In the genomic region with DNA sequence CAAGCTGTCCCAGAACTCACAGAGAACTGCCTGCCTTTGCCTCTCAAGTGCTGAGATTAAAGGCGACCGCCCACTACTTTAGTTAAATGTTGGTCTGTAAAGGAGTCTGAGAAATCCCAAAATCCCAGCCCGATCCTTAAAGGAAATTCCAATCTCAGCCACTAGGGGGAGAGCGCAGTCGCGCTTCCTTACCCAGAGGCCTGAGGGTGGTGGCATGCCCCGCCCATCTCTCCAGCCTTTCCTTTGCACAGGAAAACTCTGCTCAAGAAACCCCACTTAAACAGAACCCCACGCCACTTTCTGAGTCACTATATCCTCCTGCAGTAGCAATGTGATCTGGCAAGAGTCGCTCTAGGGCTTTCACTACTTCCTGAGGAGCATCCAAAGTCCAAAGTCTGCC, we compare ENCODE assay signal across 8 mouse cellular contexts. TPM values are rescaled to one million over a fixed set of nuclear protein-coding genes. Genes with fewer than 3 reads are reported as not detected.
DNase-seq lines count a peak whose midpoint lies in the region; ATAC-seq and TF ChIP-seq lines count a peak whose summit lies in the region.

No protein-coding gene starts in this region.

- peak; percentile 52; the same call in 1 of the 2 replicates for ATAC-seq in forebrain, embryonic 11.5 days (replicated peaks; ENCODE audit: low FRiP score)
- peak; percentile 73 for ATAC-seq in lung, embryonic 16.5 days (ENCODE audit: low read depth)

- H3K4me2 ChIP-seq in forebrain, embryonic 11.5 days (ENCODE audit: low read depth, low read length, severe bottlenecking), result 0 out of 2 replicates have a peak overlapping the region, but pooled peaks have one; percentile 11
- peak overlapping the region; percentile 13 for H3K4me2 ChIP-seq in lung, embryonic 16.5 days (ENCODE audit: low read depth, low read length)

- H3K4me3 ChIP-seq in forebrain, embryonic 11.5 days (ENCODE audit: low read depth, low read length), result no peak overlapping the region
- no peak overlapping the region for H3K4me3 ChIP-seq in lung, embryonic 16.5 days (ENCODE audit: low read length)
- H3K4me3 ChIP-seq in olfactory bulb, adult 2 months (ENCODE audit: insufficient read depth, low read depth, low read length), result no peak overlapping the region

- H3K27me3 ChIP-seq in forebrain, embryonic 11.5 days (ENCODE audit: control insufficient read depth, insufficient read depth, low read length), result no peaks in the 10 kb centered on the region
- no peaks in the 10 kb centered on the region for H3K27me3 ChIP-seq in lung, embryonic 16.5 days (ENCODE audit: control insufficient read depth, insufficient read depth, low read depth, low read length)

- WGBS in forebrain, embryonic 11.5 days, result 1% methylated on average over 9 of the region's 9 CpGs
- under 1% methylated on average over 9 of the region's 9 CpGs for WGBS in lung, embryonic 16.5 days
- WGBS in olfactory bulb, adult 2 months, result under 1% methylated on average over 9 of the region's 9 CpGs

- intact Hi-C loops in heart, postnatal 10 days (cut with DNase I), result loop anchor here (5.0 kb wide), 1 partner anchor 357 kb away; no protein-coding TSS in a partner anchor

- no peaks in the 10 kb centered on the region for H3K36me3 ChIP-seq in forebrain, embryonic 11.5 days (ENCODE audit: control insufficient read depth, insufficient read depth, low read length)
- H3K36me3 ChIP-seq in lung, embryonic 16.5 days (ENCODE audit: control insufficient read depth, insufficient read depth, low read length), result no peaks in the 10 kb centered on the region

- TF ChIP-seq POLR2A in olfactory bulb, adult 2 months (IDR thresholded peaks at IDR 0.05; ENCODE audit: insufficient read depth, low read depth, low read length), result no peak

- peak; percentile 74; the same call in 1 of the 2 replicates for TF ChIP-seq CTCF in olfactory bulb, adult 2 months (IDR thresholded peaks at IDR 0.05; ENCODE audit: insufficient read depth, low read depth, low read length)

- no peak overlapping the region for H3K27ac ChIP-seq in forebrain, embryonic 11.5 days (ENCODE audit: low read depth, low read length)
- H3K27ac ChIP-seq in lung, embryonic 16.5 days (ENCODE audit: low read length), result peak overlapping the region; percentile 53
- H3K27ac ChIP-seq in olfactory bulb, adult 2 months (ENCODE audit: insufficient read depth, low read depth, low read length), result no peak overlapping the region

- no peaks in the 10 kb centered on the region for H3K9me3 ChIP-seq in forebrain, embryonic 11.5 days (ENCODE audit: control insufficient read depth, low read length)
- H3K9me3 ChIP-seq in lung, embryonic 16.5 days (ENCODE audit: control insufficient read depth, low read length), result no peaks in the 10 kb centered on the region

- H3K9ac ChIP-seq in forebrain, embryonic 11.5 days (ENCODE audit: low read length), result peak overlapping the region; percentile 45; the same call in 1 of the 2 replicates
- peak overlapping the region; percentile 64 for H3K9ac ChIP-seq in lung, embryonic 16.5 days (ENCODE audit: low read length)

- H3K4me1 ChIP-seq in forebrain, embryonic 11.5 days (replicated peaks; ENCODE audit: control insufficient read depth, insufficient read depth, low read length), result no peaks in the 10 kb centered on the region
- peaks cover 3% of the 10 kb centered on the region; the same call in 1 of the 2 replicates for H3K4me1 ChIP-seq in lung, embryonic 16.5 days (replicated peaks; ENCODE audit: control insufficient read depth, insufficient read depth, low read length)
- peaks cover 7% of the 10 kb centered on the region for H3K4me1 ChIP-seq in olfactory bulb, adult 2 months (ENCODE audit: control insufficient read depth, insufficient read depth, low read length)

- DNase-seq in MEL-GATA-1-ER (ENCODE audit: extremely low read depth, low read depth), result peak; percentile 59
- peak; percentile 72 for DNase-seq in c-Kit-positive CD71-positive TER-119-positive erythroid progenitor cells, embryonic 14.5 days (ENCODE audit: low spot score)
- peak; percentile 89 for DNase-seq in forebrain, embryonic 11.5 days (ENCODE audit: low spot score)
- DNase-seq in heart, postnatal 10 days, result peak; percentile 83 to 88
- DNase-seq in kidney, postnatal 25 days, result peak; percentile 88 to 89
- DNase-seq in thymus, postnatal 14 days, result peak; percentile 71

RNA-seq across cellular contexts. Expression of gene Mapk3, which starts 4.5 kb away (rescaled TPM):
- 40.1 and 50.6 TPM in 2 replicates for polyA plus RNA-seq in forebrain, embryonic 11.5 days (2014; fragmentation: Nextera tagmentation; extraction: Ambion mirVana)
- total RNA-seq in heart, postnatal 10 days (2021), result 100 to 1,000 TPM in 1 of 2 experiments, 10 to 100 TPM in 1; 97.7 to 103 TPM
- polyA plus RNA-seq in lung, embryonic 16.5 days (2015; fragmentation: Nextera tagmentation; extraction: Ambion mirVana), result 138 and 139 TPM in 2 replicates
- 208 and 343 TPM in 2 replicates for polyA plus RNA-seq in olfactory bulb, adult 2 months (2012; ENCODE audit: insufficient read depth, insufficient read length, low replicate concordance, missing spikeins)

RNA-seq across cellular contexts. Expression of gene Gdpd3, which starts 11.3 kb away (rescaled TPM):
- 1.5 and 1.9 TPM in 2 replicates for polyA plus RNA-seq in forebrain, embryonic 11.5 days (2014; fragmentation: Nextera tagmentation; extraction: Ambion mirVana)
- total RNA-seq in heart, postnatal 10 days (2021), result 1 to 10 TPM; 3.6 to 4.6 TPM
- 2.9 and 4.2 TPM in 2 replicates for polyA plus RNA-seq in lung, embryonic 16.5 days (2015; fragmentation: Nextera tagmentation; extraction: Ambion mirVana)
- polyA plus RNA-seq in olfactory bulb, adult 2 months (2012; ENCODE audit: insufficient read depth, insufficient read length, low replicate concordance, missing spikeins), result not detected in 2 replicates

RNA-seq across cellular contexts. Expression of gene Ypel3, which starts 21.9 kb away (rescaled TPM):
- polyA plus RNA-seq in forebrain, embryonic 11.5 days (2014; fragmentation: Nextera tagmentation; extraction: Ambion mirVana), result 63.9 and 80.5 TPM in 2 replicates
- 10 to 100 TPM; 61.9 to 71.7 TPM for total RNA-seq in heart, postnatal 10 days (2021)
- 111 and 123 TPM in 2 replicates for polyA plus RNA-seq in lung, embryonic 16.5 days (2015; fragmentation: Nextera tagmentation; extraction: Ambion mirVana)
- polyA plus RNA-seq in olfactory bulb, adult 2 months (2012; ENCODE audit: insufficient read depth, insufficient read length, low replicate concordance, missing spikeins), result not detected in 2 replicates

RNA-seq across cellular contexts. Expression of gene Tbx6, which starts 26.4 kb away (rescaled TPM):
- polyA plus RNA-seq in forebrain, embryonic 11.5 days (2014; fragmentation: Nextera tagmentation; extraction: Ambion mirVana), result 0.28 and 0.61 TPM in 2 replicates
- total RNA-seq in heart, postnatal 10 days (2021), result under 1 TPM; 0.29 to 0.35 TPM
- 0.25 and 0.68 TPM in 2 replicates for polyA plus RNA-seq in lung, embryonic 16.5 days (2015; fragmentation: Nextera tagmentation; extraction: Ambion mirVana)
- polyA plus RNA-seq in olfactory bulb, adult 2 months (2012; ENCODE audit: insufficient read depth, insufficient read length, low replicate concordance, missing spikeins), result not detected in 2 replicates

RNA-seq across cellular contexts. Expression of gene Ppp4c, which starts 37.4 kb away (rescaled TPM):
- polyA plus RNA-seq in forebrain, embryonic 11.5 days (2014; fragmentation: Nextera tagmentation; extraction: Ambion mirVana), result 348 and 392 TPM in 2 replicates
- total RNA-seq in heart, postnatal 10 days (2021), result 10 to 100 TPM; 53.2 to 58.2 TPM
- 232 and 243 TPM in 2 replicates for polyA plus RNA-seq in lung, embryonic 16.5 days (2015; fragmentation: Nextera tagmentation; extraction: Ambion mirVana)
- not detected in 2 replicates for polyA plus RNA-seq in olfactory bulb, adult 2 months (2012; ENCODE audit: insufficient read depth, insufficient read length, low replicate concordance, missing spikeins)

Comparison
In these comparisons a context has a peak if more than half of its experiments do, and no peak if none do; other contexts are left out.
1. RNA of gene Ypel3, which starts 21.9 kb away (polyA plus RNA-seq): 111 to 123 TPM in lung, embryonic 16.5 days and 63.9 to 80.5 TPM in forebrain, embryonic 11.5 days; not detected in olfactory bulb, adult 2 months; every median in the first group is over 10 times any median in the second.
2. Peak in every context shown above with its lines, with median percentiles within 50 percentile points of each other: DNase-seq.